Mouse (Mus musculus) urinary bladder, postnatal 14 days (tissue): ENCODE measurements around the gene Gm5965.
"Not testable (repeated sequence)": the region's sequence is repeated elsewhere in the genome, so short reads cannot be mapped to it uniquely, and the experiment has no call there.

ENCODE experiments used
- DNase-seq: peaks from one replicate; pipeline ENCODE4 v3.0.0; 2021; ENCODE audit warnings: low spot score

Gm5965 gene

GRCm38 (mm10) chr16:88777596-88777995 is at the start of gene Gm5965:
TSS of gene Gm5965 (plus strand) at chr16:88777896.
- DNase-seq: no peak

- DNase-seq: no peak
Measured at GRCm38 (mm10) chr16:88728812-88729275, 48.9 kb upstream of the Gm5965 start, which contains the start of gene Krtap13-1. TSS of gene Krtap13-1 (plus strand) at chr16:88728862.

GRCm38 (mm10) chr16:88735391-88735790 is 42.3 kb upstream of the Gm5965 start:
- no peak for DNase-seq

GRCm38 (mm10) chr16:88744750-88745340 is 32.9 kb upstream of the Gm5965 start:
- no peak for DNase-seq

GRCm38 (mm10) chr16:88747943-88748342 is 29.8 kb upstream of the Gm5965 start:
- no peak for DNase-seq

GRCm38 (mm10) chr16:88751535-88751934 is 26.2 kb upstream of the Gm5965 start, which contains the start of gene Krtap13:
TSS of gene Krtap13 (minus strand) at chr16:88751635.
- not testable (repeated sequence) for DNase-seq

- not testable (repeated sequence) for DNase-seq
Measured at GRCm38 (mm10) chr16:88758547-88758946, 19.1 kb upstream of the Gm5965 start, which contains the start of gene 2310034C09Rik. TSS of gene 2310034C09Rik (plus strand) at chr16:88758847.

- DNase-seq: no peak
Measured at GRCm38 (mm10) chr16:88774106-88774505, 3.6 kb upstream of the Gm5965 start, which contains the start of gene 2310057N15Rik. TSS of gene 2310057N15Rik (minus strand) at chr16:88774206.

- DNase-seq: no peak
Measured at GRCm38 (mm10) chr16:88786786-88787185, 9.1 kb downstream of the Gm5965 start.

GRCm38 (mm10) chr16:88811827-88812226 is 34.1 kb downstream of the Gm5965 start, which contains the start of gene Gm20741:
TSS of gene Gm20741 (minus strand) at chr16:88812220.
- no peak for DNase-seq

GRCm38 (mm10) chr16:88820066-88820465 is 42.4 kb downstream of the Gm5965 start, which contains the start of gene Krtap15:
TSS of gene Krtap15 (plus strand) at chr16:88820215.
- no peak for DNase-seq

- no peak for DNase-seq
Measured at GRCm38 (mm10) chr16:88823736-88824135, 46.0 kb downstream of the Gm5965 start.

- DNase-seq: no peak
Measured at GRCm38 (mm10) chr16:88826095-88826652, 48.5 kb downstream of the Gm5965 start, which contains the start of gene Krtap14. TSS of gene Krtap14 (minus strand) at chr16:88826145.

GRCm38 (mm10) chr16:88826978-88827377 is 49.3 kb downstream of the Gm5965 start:
- no peak for DNase-seq
